Mouse (Mus musculus): ENCODE results near the gene Ube2e3.

Ube2e3 gene

GRCm38 (mm10) chr2:78882743-78883433 is 15.0 kb downstream of the Ube2e3 start:
- no peak for DNase-seq (ENCODE audit: low spot score)

DNA sequence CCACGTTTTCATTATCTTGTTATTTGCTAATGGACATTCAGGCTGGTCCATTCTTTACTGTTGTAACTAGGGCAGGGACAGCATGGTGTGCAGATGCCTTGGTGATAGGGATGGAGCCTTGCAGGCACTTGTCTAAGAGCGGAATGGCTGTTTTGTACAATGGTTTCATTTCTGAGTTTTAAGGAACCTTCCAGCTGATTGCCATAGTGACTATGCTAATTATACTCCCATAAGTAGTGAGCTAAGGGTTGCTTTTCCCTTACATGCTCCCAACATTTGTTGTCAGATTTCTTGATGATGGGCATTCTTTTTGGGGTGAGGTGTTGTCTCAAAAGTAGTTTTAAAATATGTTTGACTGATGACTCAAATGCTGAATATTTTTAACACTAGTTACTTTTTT is 18.5 kb downstream of the Ube2e3 start:
- DNase-seq (ENCODE audit: low spot score) = no peak

DNA sequence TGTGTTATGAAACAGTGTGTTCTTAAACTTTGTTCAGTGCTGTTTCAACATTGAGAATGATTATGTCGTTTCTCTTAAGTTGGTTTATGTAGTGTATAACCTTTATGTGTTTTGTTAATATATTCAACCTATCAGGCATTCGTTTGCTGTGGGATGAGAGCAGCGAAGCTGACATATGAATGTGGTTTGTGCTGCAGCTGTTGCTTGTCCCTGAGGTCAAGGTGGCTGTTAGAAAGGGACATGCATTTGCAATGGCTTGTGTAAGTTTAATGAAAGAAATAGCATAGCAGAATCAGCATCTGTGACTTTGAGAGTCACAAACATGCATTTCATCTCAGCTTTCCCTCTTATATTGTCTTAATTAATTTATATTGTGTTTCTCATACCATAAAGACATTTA is 20.3 kb downstream of the Ube2e3 start:
- DNase-seq (ENCODE audit: low spot score) = no peak

GRCm38 (mm10) chr2:78895216-78895615 is 27.3 kb downstream of the Ube2e3 start:
- no peak for DNase-seq (ENCODE audit: low spot score)

DNA sequence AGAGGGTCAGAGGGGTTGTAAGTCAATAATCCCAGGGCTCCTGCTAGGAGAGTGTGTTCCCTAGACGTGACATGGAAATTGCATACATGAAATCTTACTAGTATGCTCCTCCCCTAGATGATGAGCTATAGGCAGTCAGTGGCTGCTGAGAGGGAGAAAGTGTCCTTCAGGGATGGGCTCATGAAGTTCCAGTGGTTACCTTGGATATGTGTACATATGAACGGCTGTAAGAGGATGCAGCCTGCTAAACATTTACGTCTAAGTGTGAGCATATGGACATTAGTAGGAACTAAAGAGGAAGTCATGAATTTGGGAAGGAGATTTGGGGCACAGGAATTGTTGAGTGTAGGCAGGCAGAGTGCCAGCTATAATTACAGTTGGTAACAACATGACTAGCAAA is 38.0 kb downstream of the Ube2e3 start:
- DNase-seq (ENCODE audit: low spot score) = no peak

GRCm38 (mm10) chr2:78911516-78911915 is 43.6 kb downstream of the Ube2e3 start:
- DNase-seq (ENCODE audit: low spot score) = no peak

DNA sequence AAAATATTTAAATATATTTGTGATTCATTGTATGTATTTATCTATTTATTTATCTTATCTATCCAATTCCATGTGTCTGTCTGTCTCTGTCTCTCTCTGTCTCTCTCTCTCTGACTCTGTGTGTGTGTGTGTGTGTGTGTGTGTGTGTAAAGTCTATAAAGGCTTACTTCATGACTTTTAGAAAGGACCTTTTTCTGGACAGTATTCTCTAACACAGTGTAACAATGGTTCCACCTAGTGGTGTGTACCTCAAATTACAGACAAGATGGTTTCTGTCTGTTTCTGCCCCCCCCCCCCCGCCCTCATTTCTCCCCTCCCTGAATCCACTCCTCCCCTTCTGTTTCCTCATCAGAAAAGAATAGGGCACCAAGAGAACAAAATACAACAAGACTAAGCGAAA is 46.9 kb downstream of the Ube2e3 start:
- DNase-seq (ENCODE audit: low spot score) = no peak

GRCm38 (mm10) chr2:78922980-78923674 is 55.2 kb downstream of the Ube2e3 start:
- no peak for DNase-seq (ENCODE audit: low spot score)

DNA sequence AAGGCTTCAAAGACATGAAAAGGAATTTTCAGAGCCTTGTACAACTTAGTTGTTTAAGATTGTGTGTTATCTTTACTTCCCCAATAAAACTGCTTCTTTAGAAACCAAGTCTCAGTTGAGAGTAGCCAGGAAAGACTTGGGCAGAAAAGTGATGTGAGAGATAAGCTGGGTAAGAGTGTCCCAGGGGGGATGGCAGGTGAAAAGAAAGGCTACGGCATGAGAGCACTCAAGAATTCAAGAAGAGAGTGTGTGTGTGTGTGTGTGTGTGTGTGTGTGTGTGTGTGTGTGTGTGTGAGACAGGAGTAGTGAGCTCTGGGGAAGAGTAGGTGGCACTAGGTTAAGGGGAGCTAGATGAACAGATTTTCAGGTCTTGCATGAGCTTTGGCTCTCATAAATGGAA is 57.9 kb downstream of the Ube2e3 start:
- no peak for DNase-seq (ENCODE audit: low spot score)

DNA sequence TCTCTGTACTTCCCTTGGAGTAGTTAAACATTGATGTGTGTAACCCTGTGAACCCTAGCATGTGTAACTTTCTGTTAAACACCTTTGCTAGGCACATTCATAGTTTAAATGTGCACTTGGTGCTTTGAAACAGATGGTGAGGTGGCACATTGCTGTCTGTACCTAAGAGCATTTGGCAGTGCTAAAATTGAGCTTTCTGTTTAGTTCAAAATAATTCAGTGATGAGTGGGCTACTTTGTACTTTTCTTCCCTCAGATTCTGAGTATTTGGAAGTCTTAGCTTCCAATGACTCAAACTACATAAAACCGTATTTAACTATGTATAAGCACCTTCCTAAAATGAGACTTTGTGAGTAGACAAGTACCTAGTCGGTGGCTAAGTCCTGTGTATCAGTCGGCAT is 59.7 kb downstream of the Ube2e3 start:
- DNase-seq (ENCODE audit: low spot score) = no peak

GRCm38 (mm10) chr2:78928080-78928479 is 60.2 kb downstream of the Ube2e3 start:
- DNase-seq (ENCODE audit: low spot score) = no peak

DNA sequence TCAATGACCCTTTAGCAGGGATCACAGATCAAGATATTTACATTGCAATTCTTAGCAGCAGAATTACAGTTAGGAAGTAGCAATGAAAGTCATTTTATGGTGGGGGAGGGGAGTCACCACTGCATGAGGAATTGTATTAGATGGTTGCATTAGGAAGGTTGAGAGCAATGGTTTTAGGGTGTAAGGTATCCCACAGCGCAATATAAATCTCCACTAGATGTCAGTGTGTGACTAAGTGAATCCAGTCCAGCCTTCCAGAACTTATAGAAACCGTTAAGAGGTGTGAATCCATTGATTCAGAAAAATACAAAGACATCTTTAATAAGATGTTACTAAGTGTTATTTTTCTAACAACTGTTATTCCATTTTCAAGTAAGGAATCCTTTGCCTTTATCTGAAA is 63.4 kb downstream of the Ube2e3 start:
- DNase-seq (ENCODE audit: low spot score) = peak; percentile 55

DNA sequence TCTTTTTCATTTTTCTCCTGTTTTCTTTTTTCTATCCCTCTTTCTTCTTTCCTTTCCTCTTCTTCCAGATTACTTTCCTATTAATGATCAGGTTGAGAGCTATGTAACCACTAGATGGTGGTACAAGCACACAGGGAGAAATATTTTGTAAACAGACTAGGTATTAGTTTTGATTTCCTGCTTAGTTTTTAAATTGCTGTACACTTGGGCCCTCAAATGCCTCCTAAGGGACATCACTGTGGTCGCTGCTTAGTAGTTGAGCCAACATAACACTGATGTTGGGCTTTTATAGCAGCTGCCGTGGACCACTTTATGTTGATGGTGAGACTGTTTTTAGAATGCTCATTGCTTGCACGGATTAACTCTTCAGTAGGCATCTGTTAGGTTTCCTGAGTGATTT is 91.5 kb downstream of the Ube2e3 start:
- peak; percentile 38 for DNase-seq (ENCODE audit: low spot score)

GRCm38 (mm10) chr2:78960288-78960687 is 92.4 kb downstream of the Ube2e3 start:
- no peak for DNase-seq (ENCODE audit: low spot score)

DNA sequence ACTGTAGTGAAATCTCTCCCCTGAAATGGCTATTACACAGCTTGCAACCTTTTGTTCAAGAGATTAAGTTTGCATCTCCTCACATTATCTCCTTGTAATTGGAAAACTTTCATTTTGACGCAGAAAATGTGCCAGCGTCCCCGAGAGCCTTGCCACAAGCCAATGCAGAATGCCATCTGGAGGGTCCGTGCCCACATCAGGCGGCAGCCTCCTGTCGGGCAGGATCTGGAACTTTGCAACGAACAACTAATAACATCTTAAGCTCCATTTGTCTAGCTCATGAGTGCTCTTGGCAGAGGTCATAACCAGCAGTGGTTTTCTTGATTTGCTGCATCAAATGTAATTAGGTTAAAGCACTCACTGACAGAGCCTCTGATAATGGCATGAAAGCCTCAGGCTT is 93.1 kb downstream of the Ube2e3 start:
- DNase-seq (ENCODE audit: low spot score) = no peak

DNA sequence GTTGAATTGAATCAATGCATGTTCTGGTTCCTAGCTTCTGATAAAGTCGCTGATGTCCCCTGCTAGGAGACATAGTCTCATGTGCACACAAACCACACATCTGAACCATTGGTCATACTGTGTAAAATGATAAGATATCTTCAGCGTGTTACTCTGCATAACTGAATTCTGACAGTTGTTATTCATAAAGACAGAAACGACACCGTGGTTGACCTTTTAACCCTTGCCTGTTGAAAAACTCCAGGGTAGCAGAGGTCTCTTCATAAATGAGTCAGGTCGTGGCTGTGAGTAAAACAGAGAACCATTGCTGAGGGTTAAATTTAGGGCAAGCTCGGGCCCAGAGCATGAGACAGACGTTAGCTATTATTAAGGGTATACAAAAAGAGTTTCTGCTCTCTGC is 93.7 kb downstream of the Ube2e3 start:
- DNase-seq (ENCODE audit: low spot score) = peak; percentile 66

DNA sequence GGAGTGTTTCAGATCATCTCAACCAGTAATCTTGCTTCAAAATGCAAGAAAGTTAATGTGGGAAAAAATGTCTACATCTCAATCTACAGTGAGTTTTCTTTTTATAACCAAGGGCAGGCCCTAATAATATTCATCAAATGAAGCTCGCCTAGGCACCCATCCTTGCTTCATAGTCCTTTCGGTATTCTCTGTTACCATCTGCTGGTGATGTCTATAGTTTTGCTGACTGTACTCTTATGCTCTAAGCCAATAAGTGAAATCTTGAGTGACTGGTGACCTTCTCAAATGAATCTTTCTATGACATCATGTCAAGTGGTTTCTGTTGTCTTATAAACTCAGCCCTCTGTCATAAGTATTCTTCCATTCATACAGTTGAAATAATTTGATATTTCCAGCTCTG is 97.1 kb downstream of the Ube2e3 start:
- no peak for DNase-seq (ENCODE audit: low spot score)

DNA sequence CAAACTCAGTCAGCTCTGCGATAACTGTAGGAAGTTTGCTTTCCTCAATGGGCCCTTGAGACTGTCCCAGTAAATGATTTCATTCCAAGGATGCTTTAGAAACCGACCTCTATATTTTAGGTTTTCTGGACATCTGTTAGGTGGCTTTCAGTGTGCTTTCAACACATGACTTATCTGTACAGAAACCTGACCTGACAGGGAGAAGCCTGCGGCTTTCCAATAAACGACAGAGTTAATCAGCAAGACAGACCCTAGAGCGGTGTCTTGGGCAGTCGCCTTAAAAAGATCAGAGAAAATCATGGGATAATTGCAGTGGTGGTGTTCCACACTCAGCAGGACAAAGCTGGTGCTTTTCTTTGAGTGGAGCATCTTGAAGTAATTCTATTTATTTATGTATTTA is 97.5 kb downstream of the Ube2e3 start:
- DNase-seq (ENCODE audit: low spot score) = no peak

DNA sequence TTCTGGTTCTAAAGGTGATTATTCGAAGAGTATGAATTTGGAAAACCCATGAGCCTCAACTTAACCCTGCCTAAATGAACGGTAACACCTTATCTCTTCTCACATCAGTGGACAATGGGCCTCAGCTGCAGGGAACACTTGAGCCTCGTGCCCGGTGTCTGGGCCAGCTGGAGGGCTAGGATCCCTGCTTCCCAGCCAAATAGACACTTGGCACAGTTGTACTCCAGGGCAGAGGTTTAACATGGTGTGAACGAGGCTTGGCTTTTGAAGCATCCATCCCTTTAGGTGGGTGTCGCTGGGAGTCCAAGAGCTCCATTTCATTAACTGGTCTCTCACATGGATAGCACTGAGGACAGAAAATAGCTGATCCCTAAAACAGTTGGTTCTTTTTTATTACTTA is 102.2 kb downstream of the Ube2e3 start:
- no peak for DNase-seq (ENCODE audit: low spot score)
